Mouse (Mus musculus): ENCODE data around the gene Apobec4.

- no peak for TF ChIP-seq POLR2A (IDR thresholded peaks at IDR 0.05; ENCODE audit: insufficient read depth, low read depth, low read length)
- TF ChIP-seq CTCF (IDR thresholded peaks at IDR 0.05), result no peak
Observed at GRCm38 (mm10) chr1:152793495-152794130, 43.3 kb downstream of the Apobec4 start.

Measured in heart, adult 2 months (tissue).